Mouse (Mus musculus) heart, adult 2 months (tissue): ENCODE results near the gene Helt.

ENCODE experiments used
- CTCF ChIP-seq: fragments of 200-600 bp; IDR thresholded peaks from 2 replicates; pipeline ENCODE4 v1.8.1; 2022; ENCODE audit warnings: antibody characterized with exemption, mild to moderate bottlenecking, moderate library complexity
- EP300 ChIP-seq: fragments of 200-500 bp; IDR thresholded peaks from 2 replicates; pipeline ENCODE4 v1.6.1; 2011; ENCODE audit warnings: low read depth, low read length, control low read depth; ENCODE audit not compliant: insufficient read depth
- POLR2A ChIP-seq: fragments of 200-500 bp; IDR thresholded peaks from 2 replicates; pipeline ENCODE4 v1.6.1; 2011; ENCODE audit warnings: mild to moderate bottlenecking, low read depth, low read length, control low read depth; ENCODE audit not compliant: insufficient read depth

DNA sequence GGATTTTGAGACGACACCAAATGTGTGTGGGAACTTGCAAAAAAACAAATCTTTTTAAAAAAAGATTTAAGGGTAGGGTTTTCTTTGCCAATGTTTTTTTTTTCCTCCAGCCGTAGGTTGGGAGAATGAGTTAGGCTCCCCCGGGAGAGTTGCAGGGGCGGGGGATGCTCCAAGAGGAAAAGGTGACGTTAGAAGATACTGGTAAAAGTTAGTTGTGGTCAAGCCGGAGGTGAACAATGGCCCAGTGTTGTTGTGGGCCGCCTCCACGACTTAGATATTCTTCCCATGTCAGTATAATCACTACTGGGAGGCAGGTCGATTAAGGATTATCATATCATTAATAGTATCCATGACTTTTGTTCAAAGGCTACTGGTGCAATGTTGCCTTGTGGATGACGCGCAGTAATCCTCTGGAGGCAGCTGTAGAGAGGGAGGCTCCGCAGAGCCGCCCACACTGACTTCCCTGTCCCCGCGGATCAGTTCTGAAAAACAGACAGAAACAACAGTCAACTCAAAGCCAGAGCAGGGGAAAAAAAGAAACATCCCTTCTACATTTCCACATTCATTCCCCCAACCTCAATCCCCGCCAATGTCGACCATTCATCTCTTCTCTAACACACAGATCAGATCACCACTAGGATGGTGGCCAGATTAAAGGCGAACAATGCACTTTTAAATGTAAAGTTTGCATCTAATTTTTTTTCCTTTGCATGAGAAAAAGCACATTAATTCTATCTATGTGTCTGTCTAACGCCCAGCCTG, 36.4 kb downstream of the Helt start:
- TF ChIP-seq CTCF = no peak
- no peak for TF ChIP-seq POLR2A
- no peak for TF ChIP-seq EP300
